Mouse (Mus musculus): ENCODE measurements around the gene Itgb1.

Gene Itgb1

DNA sequence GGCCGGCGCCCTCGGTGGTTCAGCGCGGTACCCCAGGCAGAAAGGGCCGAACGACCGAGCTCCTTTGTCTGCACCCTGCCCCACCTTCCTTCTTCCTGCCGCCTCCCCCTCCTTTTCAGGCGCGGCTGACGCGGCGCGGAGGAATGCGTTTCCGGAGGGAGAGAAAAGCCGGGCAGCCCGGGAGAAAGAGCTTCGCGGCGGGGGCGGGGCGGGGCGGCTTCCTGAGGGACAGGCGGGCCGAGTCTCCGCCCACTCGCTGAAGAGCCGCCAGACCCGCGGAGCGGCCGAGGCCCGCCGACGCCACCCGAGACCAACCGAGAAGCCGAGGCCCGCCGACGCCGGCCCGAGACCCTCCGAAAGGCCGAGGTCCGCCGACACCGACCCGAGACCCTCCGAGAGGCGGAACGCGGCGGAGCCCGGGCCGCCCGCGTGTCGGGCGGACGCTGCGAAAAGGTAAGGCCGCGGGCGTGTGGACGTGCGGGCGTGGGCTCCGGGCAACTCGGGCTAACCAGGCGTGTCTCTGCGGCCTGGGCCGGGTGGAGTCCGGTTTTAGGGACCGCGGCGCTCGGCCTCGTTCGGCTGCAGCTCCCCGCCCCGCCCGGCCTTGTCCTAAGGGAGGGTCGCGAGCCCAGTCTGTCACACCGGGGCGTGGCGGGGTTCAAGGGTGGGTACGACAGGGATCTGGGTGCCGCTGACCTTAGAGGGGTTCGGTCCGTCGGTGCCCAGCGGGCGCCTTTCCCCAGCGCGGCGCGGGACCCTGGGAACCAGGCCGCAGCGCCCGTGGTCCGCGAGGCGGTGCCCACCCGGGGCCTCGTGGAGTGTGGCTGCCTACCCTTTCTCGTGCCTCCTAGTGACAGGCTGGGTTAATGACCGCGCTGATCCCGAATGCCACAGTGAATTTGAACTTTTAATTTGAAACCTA lies at the start of gene Itgb1:
TSS of gene Itgb1 (plus strand) at position 148 of the 922 bp plus-strand sequence.
- DNase-seq (ENCODE audit: low spot score in 2 of 2) = peak; percentile 59 to 61

DNA sequence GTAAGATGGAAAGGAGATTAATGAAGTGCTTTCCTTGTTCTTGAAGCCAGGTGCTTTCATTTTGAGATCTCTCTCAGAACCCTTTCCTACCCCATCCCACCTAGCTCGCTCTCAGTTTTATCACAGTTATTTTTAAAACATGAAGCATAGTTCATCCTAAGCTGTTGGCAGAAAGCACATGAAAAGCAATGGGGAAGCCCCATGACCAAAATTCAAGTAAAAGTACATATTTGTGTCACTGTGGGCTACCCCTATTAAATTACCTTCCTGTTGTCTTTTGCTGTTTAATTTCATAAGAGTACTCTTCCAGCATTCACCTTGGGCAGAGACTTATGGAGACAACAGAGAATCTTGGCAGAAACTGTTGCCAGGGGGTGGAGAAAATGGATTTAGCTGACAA lies 42.4 kb upstream of the Itgb1 start:
- peak; percentile 25 to 59 for DNase-seq (ENCODE audit: low spot score in 2 of 2)

DNA sequence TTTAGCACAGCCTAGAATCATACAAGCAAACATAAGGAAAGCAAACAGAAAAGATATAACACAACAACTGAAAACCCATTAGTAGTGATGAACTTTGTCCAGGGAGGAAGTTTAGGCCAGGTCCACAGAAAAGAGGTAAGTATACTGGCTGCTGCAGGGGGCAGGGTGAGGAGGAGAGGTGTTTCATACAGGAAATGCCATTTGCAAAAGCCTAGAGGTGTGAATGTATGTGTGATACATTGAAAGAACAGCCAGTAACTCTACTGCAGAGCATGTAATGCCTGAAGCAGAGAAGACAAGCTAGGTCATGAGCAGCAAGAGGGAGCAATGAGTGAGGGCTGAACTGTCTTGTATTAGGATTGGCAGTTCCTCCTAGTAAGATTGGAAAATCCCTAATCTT lies 40.0 kb upstream of the Itgb1 start:
- peak; percentile 56 to 78 for DNase-seq (ENCODE audit: low spot score in 2 of 2)

DNA sequence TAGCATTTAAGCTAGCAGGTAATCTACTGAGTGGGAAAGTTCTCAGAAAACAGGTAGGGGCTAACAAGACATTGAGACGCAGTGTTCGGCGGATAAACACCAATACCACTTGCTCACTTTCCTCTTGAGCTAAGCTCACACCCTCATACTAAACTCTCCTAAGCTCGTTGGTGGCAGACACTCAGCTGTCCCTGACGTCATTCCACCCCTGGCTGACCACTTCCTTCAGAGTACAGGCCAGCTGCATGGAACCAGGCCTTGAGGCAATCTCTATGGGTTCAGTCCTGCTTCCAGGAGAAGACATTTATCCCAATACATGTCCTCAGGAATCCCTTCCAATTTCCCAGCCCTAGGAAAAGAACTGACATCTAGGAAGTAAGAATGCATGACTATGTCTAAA lies 39.0 kb upstream of the Itgb1 start:
- peak; percentile 73 to 88 for DNase-seq (ENCODE audit: low spot score in 2 of 2)

DNA sequence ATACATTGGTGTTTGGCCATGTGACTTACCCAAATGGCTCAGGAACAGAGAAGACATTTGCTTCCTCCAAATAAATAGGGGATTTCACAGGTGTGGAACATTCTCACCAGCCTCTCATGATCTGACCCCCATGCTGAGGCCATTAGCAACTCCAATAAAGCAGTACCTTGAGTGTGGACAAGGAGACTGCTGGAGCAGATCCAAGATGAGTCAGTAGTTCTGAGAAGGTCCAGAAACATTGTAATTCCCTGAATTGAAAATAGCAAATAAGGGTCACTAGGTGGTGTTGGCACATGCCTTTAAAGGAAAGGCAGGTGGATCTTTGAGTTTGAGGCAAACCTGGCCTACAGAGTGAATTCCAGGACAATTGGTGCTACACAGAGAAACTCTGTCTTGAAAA lies 37.4 kb upstream of the Itgb1 start:
- no peak for DNase-seq (ENCODE audit: low spot score in 2 of 2)

DNA sequence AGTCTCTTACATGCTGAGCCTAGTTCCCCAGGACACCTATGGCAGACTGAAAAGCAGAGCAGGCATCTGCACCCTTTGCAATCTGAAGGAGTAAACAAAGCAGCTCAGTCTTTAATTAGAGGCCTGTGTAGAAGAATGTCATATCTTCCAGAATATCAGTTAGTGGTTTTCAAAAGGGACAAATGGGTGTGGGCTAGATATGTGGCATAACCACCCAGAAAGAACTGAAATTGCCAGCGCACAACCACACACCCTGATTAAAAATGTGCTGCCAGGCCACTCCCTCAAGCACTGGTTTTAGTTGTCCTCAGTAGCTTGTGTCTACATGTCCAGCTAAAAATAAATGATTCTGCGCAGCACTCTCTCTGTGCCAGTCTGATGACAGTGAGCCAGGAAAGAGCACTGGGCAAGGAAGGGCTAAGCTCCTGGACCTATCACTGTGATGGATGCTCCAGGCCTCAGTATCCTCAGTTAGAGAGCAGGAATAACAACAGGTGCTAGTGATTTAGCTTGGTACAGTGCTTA lies 35.1 kb upstream of the Itgb1 start:
- DNase-seq (ENCODE audit: low spot score in 2 of 2) = peak; percentile 29 to 54

DNA sequence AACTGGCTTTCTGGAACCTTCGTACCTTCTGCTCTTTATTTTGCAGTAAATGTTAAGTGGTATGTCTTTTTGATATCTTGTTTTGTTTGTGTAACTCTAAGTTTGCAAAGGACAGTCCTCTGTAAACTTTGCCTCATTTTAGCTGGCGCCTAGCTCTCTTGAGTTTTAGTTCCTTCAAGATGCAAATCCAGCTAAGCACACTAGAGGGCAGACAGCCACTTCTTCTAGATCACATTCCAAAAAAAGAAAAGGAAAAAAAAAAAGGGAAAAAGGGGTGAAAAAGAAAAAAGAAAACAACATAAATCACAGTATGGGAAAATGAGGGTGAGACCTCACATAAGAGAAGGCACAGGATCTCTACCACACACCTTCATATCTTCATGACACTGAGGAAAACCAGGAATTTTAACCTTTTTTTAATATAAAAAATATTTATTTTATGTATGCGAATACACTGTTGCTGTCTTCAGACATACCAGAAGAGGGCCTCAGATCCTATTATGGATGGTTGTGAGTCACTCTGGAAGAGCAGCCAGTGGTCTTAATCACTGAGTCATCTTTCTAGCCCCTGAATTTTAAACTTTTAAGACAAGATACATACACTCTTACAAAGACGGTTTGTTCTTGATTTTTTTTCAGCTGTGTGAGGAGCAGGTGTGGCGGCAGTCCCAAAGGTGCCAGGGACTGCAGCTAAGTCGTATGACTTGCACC lies 32.9 kb upstream of the Itgb1 start:
- no peak for DNase-seq (ENCODE audit: low spot score in 2 of 2)

DNA sequence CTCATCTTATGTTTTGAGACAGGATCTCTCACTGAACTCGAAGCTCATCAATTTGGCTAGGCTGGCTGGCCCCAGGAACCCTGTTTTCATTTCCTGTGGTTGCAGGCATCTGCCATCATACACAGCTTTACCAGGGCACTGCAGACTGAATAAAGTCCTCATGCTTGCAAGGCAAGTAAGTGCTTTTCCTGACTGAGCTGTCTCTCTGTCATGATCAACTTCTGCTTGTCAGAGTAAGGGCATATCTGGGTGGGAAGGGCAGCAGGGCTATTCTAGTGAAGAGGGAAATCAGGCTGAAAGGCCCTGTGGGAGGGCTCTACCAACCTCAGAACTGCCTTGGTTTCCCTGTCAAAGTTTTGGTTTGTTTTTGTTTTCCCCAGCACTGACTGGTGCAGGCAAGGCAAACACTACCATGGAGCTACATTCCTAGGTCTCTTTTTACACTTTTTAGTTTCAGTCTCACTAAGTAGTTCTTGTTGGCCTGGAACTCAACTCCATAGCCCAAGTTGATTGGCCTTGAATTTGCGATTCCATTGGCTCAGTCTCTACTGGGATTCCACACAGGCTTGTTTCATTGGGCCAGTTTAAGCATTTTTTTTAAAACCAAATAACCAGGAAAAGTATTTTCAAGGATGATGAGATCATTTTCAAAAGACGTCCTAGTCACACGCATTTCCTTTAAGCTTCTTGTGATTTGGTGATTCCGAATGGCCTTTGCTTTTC lies 31.7 kb upstream of the Itgb1 start:
- DNase-seq (ENCODE audit: low spot score in 2 of 2) = peak in 1 of 2 experiments; percentile 32

DNA sequence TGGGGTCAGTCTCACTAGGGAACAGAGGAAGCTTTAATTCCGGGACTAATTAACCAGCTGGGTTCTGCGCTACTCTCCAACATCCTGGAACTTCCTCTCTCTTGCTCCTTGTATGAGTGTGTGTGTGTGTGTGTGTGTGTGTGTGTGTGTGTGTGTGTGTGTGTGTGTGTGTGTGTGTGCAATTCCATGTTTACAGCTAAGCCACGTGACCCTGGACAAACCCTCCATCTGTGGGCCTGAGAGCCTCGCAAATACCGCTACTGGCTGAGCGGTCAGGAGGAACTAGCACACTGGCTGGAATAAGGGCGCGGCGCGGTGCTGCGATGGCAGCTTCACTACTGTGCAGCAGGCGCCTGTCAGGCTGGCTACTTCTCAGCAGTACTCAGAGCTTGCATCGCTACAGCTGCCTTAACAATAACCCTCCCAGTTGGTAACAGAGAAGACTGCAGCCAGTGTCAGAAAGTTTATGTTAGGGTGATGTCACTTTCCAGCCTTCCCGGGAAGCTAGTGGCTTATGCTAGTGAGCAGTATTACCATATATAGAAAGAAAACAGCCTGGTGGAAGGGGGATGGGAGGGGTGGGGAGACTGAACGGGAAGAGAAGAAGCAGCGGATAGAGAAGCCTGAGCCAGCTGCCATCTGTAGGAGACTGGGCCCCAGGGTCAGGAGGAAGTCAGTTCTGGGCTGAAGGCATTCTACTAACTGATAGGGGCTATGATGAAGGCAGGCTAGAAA lies 30.9 kb upstream of the Itgb1 start:
- DNase-seq (ENCODE audit: low spot score in 2 of 2) = peak; percentile 21 to 37

DNA sequence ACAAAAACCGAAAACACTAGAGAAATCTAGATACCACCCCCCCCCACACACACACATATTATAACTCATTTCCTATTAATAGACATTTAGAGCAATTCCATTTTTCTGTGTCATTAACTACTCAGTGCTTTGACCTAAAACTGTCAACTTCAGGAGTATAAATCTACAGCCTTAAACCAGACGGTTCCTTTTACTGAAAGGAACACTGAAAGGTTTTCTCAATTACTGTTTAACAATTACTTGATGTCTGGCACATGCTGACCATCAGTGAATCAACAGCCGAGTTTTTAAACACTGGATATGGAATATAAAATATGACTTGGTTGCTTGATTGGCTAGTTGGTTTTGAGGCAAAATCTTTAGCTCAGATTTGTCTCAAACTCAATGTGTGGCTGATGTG lies 23.3 kb upstream of the Itgb1 start:
- no peak for DNase-seq (ENCODE audit: low spot score in 2 of 2)

DNA sequence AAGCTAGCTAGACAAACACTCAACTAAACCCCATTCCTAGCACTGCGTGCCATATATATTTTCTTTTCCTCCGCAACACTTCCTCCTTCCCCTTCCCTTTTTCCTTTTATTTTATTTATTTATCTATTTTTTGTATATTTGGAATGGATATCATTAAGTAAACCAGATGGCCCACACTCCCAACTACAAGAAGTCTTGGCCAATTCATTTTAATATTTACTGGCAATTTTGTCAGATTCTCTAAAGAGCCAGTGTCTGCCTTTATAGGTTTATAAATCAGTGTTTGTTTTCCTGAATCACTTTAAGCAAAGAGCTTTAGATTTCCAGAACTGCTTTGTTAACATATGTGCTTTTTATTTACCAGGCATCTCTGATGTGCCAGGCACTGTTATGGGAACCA lies 22.8 kb upstream of the Itgb1 start:
- DNase-seq (ENCODE audit: low spot score in 2 of 2) = no peak

DNA sequence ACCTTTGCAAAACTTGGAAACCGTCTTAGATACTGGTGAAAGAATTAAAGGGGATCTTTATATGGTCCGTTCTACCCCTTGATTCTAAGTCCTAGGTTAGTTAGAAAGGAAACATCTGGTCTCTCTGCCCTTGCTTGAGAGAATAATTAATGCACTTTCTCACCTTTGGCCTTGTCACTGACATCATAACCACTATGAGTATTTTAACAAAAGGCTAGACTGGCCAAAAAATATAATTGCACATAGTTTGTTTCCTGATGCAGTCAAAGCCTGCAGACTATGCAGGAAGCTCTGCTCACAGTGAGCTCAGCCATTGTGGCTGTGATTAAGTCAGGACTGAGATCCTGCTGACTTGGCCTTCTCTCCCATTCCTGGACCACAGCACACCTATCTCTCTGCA lies 22.3 kb upstream of the Itgb1 start:
- DNase-seq (ENCODE audit: low spot score in 2 of 2) = peak in 1 of 2 experiments; percentile 30

DNA sequence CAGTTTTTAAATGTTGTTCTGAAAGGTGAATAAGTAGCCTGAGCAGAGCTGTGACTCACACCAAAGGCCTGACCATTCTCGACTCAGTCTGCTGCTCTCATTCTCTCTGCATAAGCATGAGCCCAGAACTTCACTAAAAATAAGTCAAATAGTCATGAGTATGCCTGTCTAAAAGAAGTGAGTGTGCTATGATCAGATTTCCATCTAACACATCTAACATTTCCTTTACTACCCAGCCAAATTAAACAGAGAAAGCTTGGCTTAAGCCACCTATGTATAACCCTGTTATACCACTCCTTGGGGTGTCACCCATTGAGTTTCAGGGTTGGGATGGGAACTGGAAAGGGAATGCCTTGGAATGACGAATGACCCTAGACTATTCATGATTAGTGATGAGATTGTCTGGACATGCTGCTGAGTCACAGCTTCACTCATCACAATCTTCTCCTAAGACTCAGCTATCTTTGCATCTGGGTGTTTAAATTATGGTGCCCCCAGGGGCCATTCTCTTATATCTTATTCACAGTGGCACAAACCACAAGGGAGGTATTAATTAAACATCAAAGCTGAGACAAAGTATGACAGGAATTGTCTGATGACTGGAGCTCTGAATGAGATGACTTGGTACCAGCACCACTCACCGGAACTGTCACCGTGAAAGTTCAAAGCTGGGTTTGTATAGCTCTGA lies 18.7 kb upstream of the Itgb1 start:
- DNase-seq (ENCODE audit: low spot score in 2 of 2) = no peak

DNA sequence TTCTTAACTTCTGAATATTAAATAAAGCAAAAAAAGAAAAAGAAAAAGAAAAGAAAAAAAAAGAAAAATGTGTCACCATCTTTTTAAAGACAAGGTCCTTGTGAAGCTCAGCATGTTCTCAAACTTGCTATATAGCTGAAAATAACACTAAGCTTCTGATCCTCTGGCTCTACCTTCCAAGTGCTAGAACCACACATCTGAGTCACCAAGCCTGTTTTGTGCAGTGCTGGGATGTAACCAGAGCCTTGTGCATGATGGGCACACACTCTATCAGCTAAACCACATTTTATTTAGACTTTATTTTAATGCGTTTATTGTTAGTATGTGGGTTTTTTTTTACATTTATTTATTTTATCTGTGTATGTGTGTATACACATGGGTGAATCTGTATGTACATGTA lies 13.6 kb upstream of the Itgb1 start:
- no peak for DNase-seq (ENCODE audit: low spot score in 2 of 2)

DNA sequence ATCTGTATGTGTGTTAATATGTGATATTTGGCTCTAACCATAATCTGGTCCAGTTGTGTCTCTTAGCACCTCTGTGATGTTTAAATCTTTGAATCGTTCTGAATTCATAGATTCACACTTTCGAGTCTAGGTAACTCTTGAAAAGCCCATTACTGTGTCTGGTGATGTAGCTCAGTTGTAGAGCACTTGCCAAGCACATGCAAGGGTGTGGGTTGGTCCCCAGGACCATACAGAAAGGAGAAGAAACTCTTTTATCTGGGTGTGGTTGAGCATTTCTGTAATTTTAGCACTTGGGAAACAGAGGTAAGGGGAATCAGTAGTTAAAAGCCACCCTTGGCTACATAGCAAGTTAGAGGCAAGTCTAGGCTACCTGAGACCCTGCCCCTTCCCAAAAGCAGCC lies 13.0 kb upstream of the Itgb1 start:
- DNase-seq (ENCODE audit: low spot score in 2 of 2) = no peak

DNA sequence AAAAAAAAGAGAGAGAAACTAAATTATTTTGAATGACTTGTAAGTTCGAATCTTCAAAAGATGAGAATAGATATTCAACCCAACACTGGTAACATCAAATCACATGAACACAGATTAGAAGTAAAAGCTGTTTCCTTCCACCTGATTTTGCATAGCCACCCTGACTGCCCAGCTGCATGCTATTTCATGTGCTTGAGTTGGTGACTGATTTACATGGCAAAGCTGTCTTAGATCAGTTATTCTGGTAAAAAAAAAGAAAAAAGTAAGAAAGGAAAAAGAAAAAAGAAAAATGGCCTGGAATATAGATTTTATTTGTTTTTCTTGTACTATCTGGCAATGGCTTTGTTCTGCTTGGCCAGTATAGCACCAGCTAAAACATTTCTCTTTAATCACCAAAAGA lies 12.5 kb upstream of the Itgb1 start:
- DNase-seq (ENCODE audit: low spot score in 2 of 2) = no peak

DNA sequence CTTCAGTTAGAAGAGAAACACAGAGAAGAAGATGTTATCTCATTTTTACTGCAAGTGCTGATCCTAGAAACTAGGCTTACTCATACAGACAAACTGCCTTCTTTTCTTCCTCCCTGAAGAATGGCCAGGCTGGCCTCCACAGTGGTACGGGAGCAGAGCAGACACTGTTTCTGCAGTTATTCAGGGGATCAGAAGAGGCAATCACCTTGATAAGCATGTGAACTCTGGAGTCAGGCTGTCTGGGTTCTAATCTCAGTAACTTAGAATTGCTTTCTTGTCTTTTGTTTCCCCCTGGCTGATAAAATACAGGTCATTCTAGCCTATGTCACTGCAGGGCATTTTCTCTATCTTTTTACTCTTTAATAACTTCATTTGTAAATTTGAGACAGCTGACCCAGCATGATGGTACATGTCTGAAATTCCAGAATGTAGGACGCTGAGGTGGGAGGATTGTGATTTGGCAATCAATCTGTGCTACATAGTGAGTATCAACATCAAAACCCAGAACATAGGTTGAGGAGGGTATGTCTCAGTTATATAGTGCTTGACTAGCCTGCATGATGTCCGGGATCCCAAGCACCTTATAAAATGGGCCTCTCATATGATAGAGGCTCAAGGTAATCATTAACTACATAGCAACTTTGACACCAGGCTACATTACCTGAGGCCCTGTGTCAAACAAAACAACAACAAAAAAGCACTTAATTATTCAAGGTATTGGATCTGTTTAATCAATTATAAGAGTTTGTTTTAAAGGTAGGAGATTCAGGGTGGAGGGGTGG lies 9.4 kb upstream of the Itgb1 start:
- no peak for DNase-seq (ENCODE audit: low spot score in 2 of 2)

DNA sequence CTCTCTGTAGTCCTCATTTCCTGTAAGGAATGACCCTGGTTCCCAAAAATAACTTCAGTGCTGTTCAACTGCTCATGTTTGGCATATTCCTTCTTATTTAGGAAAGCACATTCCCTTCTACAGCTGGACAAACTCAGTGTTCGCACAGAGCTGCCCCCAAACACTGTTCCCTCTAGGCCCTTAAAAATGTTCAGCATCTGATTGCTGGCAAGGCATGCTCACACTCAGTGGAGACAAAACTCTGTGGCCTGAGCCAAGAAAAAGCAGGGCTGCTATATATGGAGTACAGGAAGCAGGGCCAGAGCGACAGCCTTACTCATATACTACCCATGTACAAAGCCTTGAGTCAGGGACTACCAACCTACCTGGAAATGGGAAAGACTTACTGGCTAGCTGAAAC lies 5.5 kb upstream of the Itgb1 start:
- no peak for DNase-seq (ENCODE audit: low spot score in 2 of 2)

DNA sequence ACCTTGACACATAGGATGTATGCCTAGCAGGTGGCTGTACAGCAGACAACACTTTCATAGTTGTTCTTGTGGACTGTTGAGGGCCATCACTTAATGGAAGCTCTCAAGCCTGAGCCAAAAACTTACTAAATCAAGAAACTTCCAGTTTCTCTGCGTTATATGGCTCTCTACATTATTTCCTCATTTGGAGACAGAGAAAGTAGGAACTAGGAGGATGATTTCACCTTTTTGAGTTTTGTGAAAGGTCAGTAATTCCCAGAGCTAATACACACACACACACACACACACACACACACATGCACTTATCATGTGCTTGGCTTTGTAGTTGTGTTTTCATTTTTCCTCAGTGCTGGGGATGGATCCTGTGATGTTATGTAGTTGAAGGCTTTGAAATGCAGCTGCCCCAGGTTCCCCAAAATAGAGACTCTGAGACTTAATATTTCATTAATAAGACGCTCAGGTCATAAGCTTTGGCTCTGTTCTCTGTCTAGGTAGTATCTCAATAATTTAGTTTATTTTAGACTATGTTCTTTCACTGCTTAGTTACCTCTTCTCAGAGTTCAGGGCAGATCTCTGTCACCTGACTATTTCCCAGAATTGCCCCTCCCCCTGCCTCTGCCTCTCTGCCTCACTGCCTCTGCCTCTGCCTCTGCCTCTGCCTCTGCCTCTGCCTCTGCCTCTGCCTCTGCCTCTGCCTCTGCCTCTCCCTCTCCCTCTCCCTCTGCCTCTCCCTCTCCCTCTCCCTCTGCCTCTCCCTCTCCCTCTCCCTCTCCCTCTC lies 4.7 kb upstream of the Itgb1 start:
- DNase-seq (ENCODE audit: low spot score in 2 of 2) = no peak
